Mouse (Mus musculus): ENCODE measurements around the gene Acads.

Gene Acads

DNA sequence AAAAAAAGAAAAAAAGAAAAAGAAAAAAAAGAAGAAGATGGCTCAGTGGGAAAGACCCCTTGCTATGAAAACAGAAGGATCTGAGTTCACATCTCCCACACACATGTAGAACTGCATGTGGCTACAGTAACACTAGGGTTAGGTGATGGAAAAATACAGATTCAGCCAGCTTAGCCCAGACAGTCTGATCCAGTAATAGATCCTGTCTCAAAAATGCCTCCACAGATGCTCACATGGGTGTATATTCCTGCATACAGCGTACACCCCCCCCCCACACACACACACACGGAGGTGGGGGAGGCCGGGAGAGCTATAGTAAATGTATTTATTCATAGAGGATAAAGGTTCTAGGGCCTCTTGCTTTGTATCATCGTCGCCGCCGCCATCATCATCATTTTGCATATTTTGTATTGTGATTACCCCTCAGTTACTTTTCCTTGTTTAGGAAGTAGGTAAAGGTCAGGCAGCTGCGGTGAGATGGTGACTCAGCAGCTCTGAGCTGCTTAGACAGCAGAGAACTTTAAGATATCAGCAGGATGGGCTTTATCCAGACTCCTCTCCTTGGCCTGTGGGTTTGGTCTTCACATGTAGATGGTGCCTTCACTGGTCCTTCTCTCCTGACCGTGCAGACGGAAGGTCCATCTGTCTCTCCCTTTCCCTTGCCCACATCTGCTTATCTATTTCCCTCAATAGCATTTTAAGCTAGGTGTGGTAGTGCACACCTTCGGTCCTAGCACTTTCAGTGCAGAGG, 50.3 kb downstream of the Acads start:
- no peak for DNase-seq

GRCm38 (mm10) chr5:115066245-115066644, 52.9 kb downstream of the Acads start:
- no peak for DNase-seq

DNA sequence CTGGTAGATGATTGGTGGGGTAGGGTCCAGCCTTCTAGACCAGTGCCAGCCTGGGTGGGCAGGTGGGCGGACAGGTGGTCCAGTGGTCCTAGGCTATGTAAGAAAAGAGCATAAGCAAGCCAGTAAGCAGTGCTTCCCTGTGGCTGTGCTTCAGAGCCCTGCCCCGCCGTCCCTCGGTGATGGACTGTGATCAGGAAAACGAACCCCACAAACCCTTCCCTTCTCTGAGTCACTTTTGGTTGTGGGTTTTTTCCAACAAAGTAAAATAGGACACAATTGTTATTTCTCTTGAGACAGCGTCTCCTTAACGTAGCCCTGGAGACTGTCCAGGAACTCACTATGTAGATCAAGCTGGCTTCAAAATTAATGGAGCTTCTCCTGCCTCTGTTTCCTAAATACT, 55.8 kb downstream of the Acads start:
- no peak for DNase-seq

- DNase-seq: no peak
These were observed 56.6 kb downstream of the Acads start for GRCm38 (mm10) chr5:115062566-115062965.

GRCm38 (mm10) chr5:115060977-115061376, 58.2 kb downstream of the Acads start:
- DNase-seq: no peak

Measured in cerebellum, adult 11-12 months (tissue).